Mouse (Mus musculus) stomach, embryonic 14.5 days (tissue): Measurements from ENCODE around the gene Aktip. TPM values are rescaled to one million over a fixed set of nuclear protein-coding genes. Genes with fewer than 3 reads are reported as not detected.

Experiments
- ATAC-seq: fragments of 200-750 bp; cut with Nextera tagmentation; 2 replicates; pipeline ENCODE4 v1.8.0; 2017; ENCODE audit warnings: low read depth, moderate TSS enrichment; ENCODE audit not compliant: insufficient number of reproducible peaks, insufficient read depth, low FRiP score
- H3K27ac ChIP-seq: fragments of 300-500 bp; sonication (generic); 2 replicates; pipeline ENCODE4 v1.5.1; 2014; ENCODE audit warnings: mild to moderate bottlenecking, low read length, moderate library complexity, mixed read lengths
- H3K27me3 ChIP-seq: fragments of 300-500 bp; sonication (generic); 2 replicates; pipeline ENCODE4 v1.6.1; 2014; ENCODE audit warnings: low read length, control low read depth, mixed read lengths; ENCODE audit not compliant: control insufficient read depth, insufficient read depth
- H3K36me3 ChIP-seq: fragments of 300-500 bp; sonication (generic); 2 replicates; pipeline ENCODE4 v1.6.1; 2014; ENCODE audit warnings: mild to moderate bottlenecking, control low read depth, low read length, moderate library complexity, mixed read lengths; ENCODE audit not compliant: control insufficient read depth, insufficient read depth
- H3K4me1 ChIP-seq: fragments of 300-500 bp; sonication (generic); 2 replicates; pipeline ENCODE4 v1.6.1; 2014; ENCODE audit warnings: low read length, control low read depth, mixed read lengths; ENCODE audit not compliant: control insufficient read depth, insufficient read depth
- H3K4me2 ChIP-seq: fragments of 300-500 bp; sonication (generic); replicated peaks from 2 replicates; pipeline ENCODE4 v1.6.1; 2014; ENCODE audit warnings: low read depth, low read length, control low read depth
- H3K4me3 ChIP-seq: fragments of 300-500 bp; sonication (generic); 2 replicates; pipeline ENCODE4 v1.5.1; 2014; ENCODE audit warnings: low read depth, low read length, control low read depth
- H3K9ac ChIP-seq: fragments of 300-500 bp; sonication (generic); replicated peaks from 2 replicates; pipeline ENCODE4 v1.6.1; 2014; ENCODE audit warnings: low read depth, mild to moderate bottlenecking, control low read depth, low read length, moderate library complexity, mixed read lengths
- H3K9me3 ChIP-seq: fragments of 300-500 bp; sonication (generic); 2 replicates; pipeline ENCODE4 v1.6.1; 2016; ENCODE audit warnings: low read depth, low read length, control low read depth; ENCODE audit not compliant: control insufficient read depth
- WGBS: fragments of 180-500 bp; shearing (Covaris S2); extraction: QIAGEN DNeasy Blood & Tissue Kit; methylation state at CpG from one replicate; pipeline ENCODE4 v1.1.7; 2014; 5-methylcytosine and 5-hydroxymethylcytosine counted together
- polyA plus RNA-seq: library from polyadenylated mRNA; unstranded; fragments of >200 nt; fragmentation: Nextera tagmentation; extraction: Ambion mirVana; gene quantifications from 2 replicates; pipeline ENCODE4 v1.2.1, GENCODE M21; 2014

The Aktip gene
- polyA plus RNA-seq, 1 experiment from 2014 or later = 58.3 TPM

DNA sequence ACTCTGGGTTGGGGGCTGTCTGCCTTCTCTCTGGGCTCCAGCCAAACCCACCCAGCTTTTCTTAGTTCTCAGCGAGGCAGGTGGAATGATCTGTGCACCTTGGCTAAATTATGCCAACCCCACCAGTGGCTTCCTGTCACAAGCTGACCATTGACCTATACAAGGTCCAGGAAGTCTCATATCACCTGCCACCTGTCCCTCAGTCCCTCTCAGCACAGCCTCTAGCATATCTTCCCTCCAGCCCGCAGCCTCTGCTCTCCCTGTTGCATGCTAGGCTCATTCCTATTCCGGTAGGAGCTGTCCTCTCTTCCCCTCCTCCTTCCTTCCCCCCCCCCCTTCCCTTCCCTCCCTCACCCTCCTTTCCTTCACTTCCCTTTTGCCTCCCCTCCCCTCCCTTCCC lies 50.5 kb downstream of the Aktip start:
- ATAC-seq = no peak
- H3K27ac ChIP-seq = no peak overlapping the region
- no peaks in the 10 kb centered on the region for H3K36me3 ChIP-seq
- H3K27me3 ChIP-seq = no peaks in the 10 kb centered on the region
- no peak overlapping the region for H3K9ac ChIP-seq
- H3K4me2 ChIP-seq = no peak overlapping the region
- no peak overlapping the region for H3K4me3 ChIP-seq
- H3K4me1 ChIP-seq = no peaks in the 10 kb centered on the region
- 51% methylated on average over 3 of the region's 3 CpGs for WGBS
- peaks cover 7% of the 10 kb centered on the region; the same call in 1 of the 2 replicates for H3K9me3 ChIP-seq

DNA sequence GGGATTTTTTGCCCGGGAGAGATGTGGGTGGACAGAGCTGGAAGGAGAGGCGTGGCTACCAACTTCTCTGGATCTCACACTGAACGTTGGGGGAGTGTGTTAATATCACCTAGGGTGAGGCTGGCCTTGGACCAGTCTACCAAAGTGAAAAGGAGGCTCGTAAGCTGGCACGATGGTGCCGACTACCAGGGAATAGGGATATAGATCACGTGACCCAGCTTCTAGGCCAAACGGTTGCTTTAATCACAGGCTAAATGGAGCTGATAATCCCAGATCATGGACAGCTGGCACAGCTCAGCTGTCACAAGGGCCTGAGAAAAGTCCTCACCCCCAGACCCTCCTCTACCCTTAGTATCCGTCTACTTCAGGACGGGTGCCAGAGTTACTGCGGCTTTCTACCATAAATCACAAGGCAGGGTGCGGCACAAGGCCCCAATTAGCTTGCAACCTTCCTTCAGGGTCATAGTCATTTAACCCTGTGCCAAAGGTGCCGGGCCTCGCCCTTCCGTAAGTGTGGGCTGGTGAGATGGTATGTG lies 51.1 kb downstream of the Aktip start:
- Histone ChIP-seq H3K4me2 (no peak overlapping the region), H3K27me3 (no peaks in the 10 kb centered on the region), H3K4me1 (no peaks in the 10 kb centered on the region), H3K9ac (no peak overlapping the region), H3K36me3 (no peaks in the 10 kb centered on the region), H3K4me3 (no peak overlapping the region), H3K9me3 (peaks cover 7% of the 10 kb centered on the region; the same call in 1 of the 2 replicates), H3K27ac (no peak overlapping the region)
- ATAC-seq = peak; percentile 35; the same call in 1 of the 2 replicates
- WGBS = 49% methylated on average over 15 of the region's 15 CpGs

DNA sequence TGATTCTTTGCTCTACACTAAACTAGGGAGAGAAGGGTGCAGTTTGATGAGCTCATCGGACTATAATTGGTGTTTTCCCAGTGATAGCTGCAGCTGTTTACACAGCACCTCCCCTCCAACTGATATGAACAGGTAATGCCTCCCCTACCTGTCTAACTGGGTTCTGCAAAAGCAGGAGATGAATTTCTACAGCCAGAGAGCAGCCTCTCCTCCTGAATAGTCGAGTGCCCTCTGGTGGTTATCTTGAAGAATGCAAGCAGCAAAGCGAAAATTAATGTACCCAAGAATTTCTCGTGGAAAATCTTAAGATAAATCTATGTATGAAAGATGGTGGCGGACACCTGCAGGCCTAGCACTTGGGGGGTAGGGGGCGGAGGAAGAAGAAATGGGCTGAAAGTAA lies 52.1 kb downstream of the Aktip start:
- 9% methylated on average over 6 of the region's 6 CpGs for WGBS
- H3K36me3 ChIP-seq = no peaks in the 10 kb centered on the region
- H3K9ac ChIP-seq = no peak overlapping the region
- H3K27me3 ChIP-seq = no peaks in the 10 kb centered on the region
- no peak overlapping the region for H3K4me2 ChIP-seq
- H3K4me3 ChIP-seq = no peak overlapping the region
- no peaks in the 10 kb centered on the region for H3K4me1 ChIP-seq
- H3K9me3 ChIP-seq = peaks cover 7% of the 10 kb centered on the region; the same call in 1 of the 2 replicates
- ATAC-seq = no peak
- H3K27ac ChIP-seq = no peak overlapping the region

DNA sequence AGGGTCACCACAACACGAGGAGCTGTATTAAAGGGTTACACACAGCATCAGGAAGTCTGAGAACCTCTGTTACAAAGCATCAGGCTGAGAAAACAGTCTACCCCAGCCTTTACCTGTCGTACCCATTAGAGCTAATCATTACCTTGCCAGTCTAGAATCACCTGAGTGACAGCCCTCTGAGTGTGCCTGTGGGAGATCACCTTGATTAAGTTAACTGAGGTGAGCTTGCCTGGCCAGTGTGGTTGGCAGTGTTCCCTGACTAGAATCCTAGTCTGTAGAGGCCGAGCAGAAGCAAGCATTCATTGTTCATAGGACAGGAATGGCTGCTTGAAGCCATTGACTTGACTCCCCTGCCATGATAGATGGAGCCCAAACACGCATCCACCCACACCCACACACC lies 58.9 kb downstream of the Aktip start:
- ATAC-seq = no peak
- H3K9me3 ChIP-seq = no peaks in the 10 kb centered on the region
- H3K27me3 ChIP-seq = no peaks in the 10 kb centered on the region
- H3K4me1 ChIP-seq = no peaks in the 10 kb centered on the region
- WGBS = 69% methylated on average over 4 of the region's 4 CpGs
- H3K9ac ChIP-seq = no peak overlapping the region
- H3K27ac ChIP-seq = no peak overlapping the region
- no peak overlapping the region for H3K4me3 ChIP-seq
- no peaks in the 10 kb centered on the region for H3K36me3 ChIP-seq
- H3K4me2 ChIP-seq = no peak overlapping the region

DNA sequence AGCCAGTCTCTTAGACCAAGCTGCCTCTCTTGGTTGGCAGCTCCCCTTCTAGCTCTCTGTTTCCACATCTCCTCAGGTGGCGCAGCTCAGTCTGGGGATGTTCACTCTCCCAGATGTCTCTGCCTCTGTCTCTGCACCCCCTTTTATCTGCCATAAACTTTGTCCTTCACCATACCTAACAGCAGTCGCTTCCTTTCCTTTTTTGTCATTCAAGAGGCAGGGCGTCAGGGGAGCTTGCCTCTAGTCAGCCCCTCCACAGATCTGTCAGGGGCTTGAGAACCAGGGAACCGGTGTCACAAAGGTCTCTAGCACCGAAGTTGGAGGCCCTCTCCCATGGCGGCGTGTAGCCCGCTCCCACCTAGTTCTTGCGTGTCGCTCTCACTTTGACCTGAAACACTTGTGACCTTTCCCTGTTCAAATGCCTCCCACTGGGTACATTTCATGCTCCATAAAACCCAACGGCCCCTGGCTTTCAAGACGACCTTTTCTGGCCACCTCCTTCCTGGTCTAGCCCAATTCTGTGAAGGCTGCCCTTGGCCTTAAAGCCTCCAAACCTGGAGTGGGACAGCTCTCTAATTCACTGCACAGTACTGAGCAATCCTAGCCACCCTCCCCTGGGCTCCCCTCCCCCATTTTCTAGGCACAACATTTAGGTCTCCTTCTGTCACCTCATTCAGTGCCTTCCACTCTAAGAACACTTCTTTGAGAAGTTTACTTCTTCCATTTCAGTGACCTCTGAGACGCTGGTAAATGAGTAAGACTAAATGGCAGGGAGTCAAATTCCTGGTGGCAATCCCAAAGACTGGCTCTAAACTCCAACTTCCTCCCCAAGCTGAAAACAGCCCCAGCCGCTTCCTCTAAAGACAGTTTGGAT lies 64.2 kb downstream of the Aktip start:
- H3K36me3 ChIP-seq = no peaks in the 10 kb centered on the region
- H3K9ac ChIP-seq = no peak overlapping the region
- H3K4me1 ChIP-seq = peaks cover 9% of the 10 kb centered on the region
- no peak overlapping the region for H3K4me3 ChIP-seq
- H3K27me3 ChIP-seq = no peaks in the 10 kb centered on the region
- 77% methylated on average over 14 of the region's 14 CpGs for WGBS
- H3K9me3 ChIP-seq = no peaks in the 10 kb centered on the region
- no peak overlapping the region for H3K4me2 ChIP-seq
- no peak overlapping the region for H3K27ac ChIP-seq
- no peak for ATAC-seq

DNA sequence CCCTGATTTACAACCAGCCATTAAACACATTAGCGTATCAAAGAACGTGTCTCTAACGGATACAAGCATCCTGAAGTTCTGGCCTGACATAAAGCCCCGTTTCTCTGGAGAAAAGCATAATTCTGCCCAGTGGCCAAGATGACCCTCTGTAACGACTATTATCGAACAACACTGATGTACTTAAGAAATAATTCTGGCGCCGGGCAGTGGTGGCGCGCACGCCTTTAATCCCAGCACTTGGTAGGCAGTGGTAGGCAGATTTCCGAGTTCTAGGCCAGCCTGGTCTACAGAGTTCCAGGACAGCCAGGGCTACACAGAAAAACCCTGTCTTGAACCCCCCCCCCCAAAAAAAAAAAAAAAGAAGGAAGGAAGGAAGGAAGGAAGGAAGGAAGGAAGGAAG lies 65.1 kb downstream of the Aktip start:
- Histone ChIP-seq H3K9ac (peak overlapping the region; percentile 4; the same call in 1 of the 2 replicates), H3K4me1 (peaks cover 9% of the 10 kb centered on the region), H3K4me2 (peak overlapping the region; percentile 37; the same call in 1 of the 2 replicates), H3K36me3 (no peaks in the 10 kb centered on the region; the same call in 1 of the 2 replicates), H3K27me3 (no peaks in the 10 kb centered on the region), H3K9me3 (no peaks in the 10 kb centered on the region), H3K27ac (no peak overlapping the region; the same call in 1 of the 2 replicates), H3K4me3 (peak overlapping the region; percentile 23)
- WGBS = 40% methylated on average over 12 of the region's 12 CpGs
- no peak for ATAC-seq

DNA sequence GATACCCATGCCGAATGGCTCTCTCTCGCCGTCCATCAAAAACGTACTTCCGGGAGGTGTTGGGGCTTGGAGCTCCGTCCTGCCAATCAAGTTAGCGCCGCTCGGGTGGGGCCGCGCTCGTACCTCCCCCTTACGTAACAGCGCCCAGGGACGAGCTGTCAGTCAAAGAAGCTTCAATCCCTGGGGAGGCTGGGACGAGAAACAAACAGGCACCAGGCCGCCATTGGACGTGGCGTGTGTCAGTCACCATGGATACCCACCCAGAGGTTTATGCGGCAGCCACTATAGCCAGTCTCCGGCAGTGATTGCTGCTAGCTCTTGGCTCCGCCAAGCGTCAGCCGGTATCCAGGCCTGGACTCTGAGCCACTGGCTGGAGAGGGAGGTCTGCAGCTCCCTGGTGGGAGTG lies 65.7 kb downstream of the Aktip start:
- Histone ChIP-seq H3K9me3 (no peaks in the 10 kb centered on the region), H3K27ac (no peak overlapping the region; the same call in 1 of the 2 replicates), H3K27me3 (no peaks in the 10 kb centered on the region), H3K4me3 (peak overlapping the region; percentile 88), H3K9ac (0 out of 2 replicates have a peak overlapping the region, but pooled peaks have one; percentile 4), H3K4me1 (peaks cover 9% of the 10 kb centered on the region), H3K4me2 (peak overlapping the region; percentile 37), H3K36me3 (peaks cover 2% of the 10 kb centered on the region; the same call in 1 of the 2 replicates)
- under 1% methylated on average over 24 of the region's 24 CpGs for WGBS
- ATAC-seq = peak; percentile 99

DNA sequence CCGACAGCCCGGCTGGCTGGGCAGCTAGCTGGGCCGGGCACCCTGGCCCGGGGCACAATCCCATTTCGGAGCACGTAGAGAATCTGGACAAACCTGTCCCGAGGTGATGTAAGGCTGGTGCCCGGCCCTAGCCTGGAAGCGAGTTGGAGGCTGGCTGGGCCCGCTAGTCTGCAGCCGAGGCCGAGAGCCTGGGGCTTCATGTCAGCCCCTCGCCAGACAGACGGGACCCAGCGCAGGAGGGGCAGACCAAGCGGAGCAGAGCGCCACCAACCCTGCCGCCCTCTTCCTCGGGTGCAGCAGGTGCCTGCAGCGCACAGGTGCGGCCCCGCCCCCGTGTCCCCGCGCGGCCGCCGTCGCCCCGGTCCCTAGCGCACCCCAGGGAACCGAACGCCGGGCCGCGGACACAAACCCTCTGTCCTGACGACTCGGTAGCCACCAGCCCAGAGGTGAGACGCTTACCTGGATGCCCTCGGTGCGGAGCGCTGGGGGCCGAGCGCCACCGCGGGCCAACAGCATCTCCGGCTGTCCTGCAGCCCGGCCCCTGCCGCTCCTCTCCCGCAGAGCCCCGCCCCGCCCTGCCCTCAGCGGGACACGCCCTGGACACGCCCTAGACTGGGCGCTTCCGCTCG lies 66.2 kb downstream of the Aktip start:
- H3K27ac ChIP-seq = peak overlapping the region; percentile 74
- ATAC-seq = peak; percentile 59

More for the DNA sequence above, 66.2 kb downstream of the Aktip start:
- peak overlapping the region; percentile 88 for H3K4me3 ChIP-seq
- peak overlapping the region; percentile 61 for H3K9ac ChIP-seq
- H3K9me3 ChIP-seq = no peaks in the 10 kb centered on the region
- H3K27me3 ChIP-seq = no peaks in the 10 kb centered on the region
- peaks cover 9% of the 10 kb centered on the region for H3K4me1 ChIP-seq
- peaks cover 7% of the 10 kb centered on the region; the same call in 1 of the 2 replicates for H3K36me3 ChIP-seq
- H3K4me2 ChIP-seq = peak overlapping the region; percentile 88
- WGBS = under 1% methylated on average over 49 of the region's 58 CpGs
